Mouse (Mus musculus) ES-E14 (cell line): ENCODE measurements at regions not wholly inside any gene's neighbourhood (a gene's known extent, or its start where the extent isn't known, plus 50 kb on each side); places are given as distances from the start of the nearest gene placed in this dataset.

ENCODE experiments used
- DNase-seq: peaks from one replicate; pipeline ENCODE4 v3.0.0-alpha.2; 2013; ENCODE audit warnings: low read depth, low spot score
- H3K27ac ChIP-seq: 2 replicates; pipeline ENCODE4 v1.5.1; 2012; ENCODE audit warnings: low read depth, mild to moderate bottlenecking, low read length, moderate library complexity, mixed read lengths; ENCODE audit not compliant: poor library complexity, insufficient read depth, severe bottlenecking
- H3K36me3 ChIP-seq: 2 replicates; pipeline ENCODE4 v1.6.1; 2012; ENCODE audit warnings: mild to moderate bottlenecking, low read length, moderate library complexity, mixed read lengths; ENCODE audit not compliant: control insufficient read depth, poor library complexity, insufficient read depth, severe bottlenecking
- H3K4me1 ChIP-seq, 2 experiments: fragments of 150-350 bp in 1 of 2; sonication (generic) in 1 of 2; 2 replicates each; pipeline ENCODE4 v1.6.1; 2012; ENCODE audit warnings: low read length in 2 of 2, mild to moderate bottlenecking in 1 of 2, mixed read lengths in 1 of 2; ENCODE audit not compliant: control insufficient read depth in 2 of 2, insufficient read depth in 2 of 2, poor library complexity in 1 of 2
- H3K4me3 ChIP-seq, 2 experiments: fragments of 150-350 bp in 1 of 2; sonication (generic) in 1 of 2; 2 replicates each; pipeline ENCODE4 v1.5.1; 2012; ENCODE audit warnings: low read length in 2 of 2, low read depth in 1 of 2, mild to moderate bottlenecking in 1 of 2, mixed read lengths in 1 of 2; ENCODE audit not compliant: insufficient read depth in 1 of 2, poor library complexity in 1 of 2, severe bottlenecking in 1 of 2
- H3K9ac ChIP-seq: 2 replicates; pipeline ENCODE4 v1.6.1; 2012; ENCODE audit warnings: low read depth, mild to moderate bottlenecking, low read length, mixed read lengths; ENCODE audit not compliant: poor library complexity, insufficient read depth, severe bottlenecking
- H3K9me3 ChIP-seq: fragments of 150-350 bp; sonication (generic); 2 replicates; pipeline ENCODE4 v1.6.1; 2012; ENCODE audit warnings: low read depth, mild to moderate bottlenecking, low read length; ENCODE audit not compliant: control insufficient read depth, insufficient read depth
- CHD2 ChIP-seq: IDR thresholded peaks from 2 replicates; pipeline ENCODE4 v1.6.1; 2014; ENCODE audit warnings: mild to moderate bottlenecking, low read depth, low read length, inconsistent platforms
- HCFC1 ChIP-seq: IDR thresholded peaks from 2 replicates; pipeline ENCODE4 v1.6.1; 2012; ENCODE audit warnings: low read length, inconsistent platforms, borderline replicate concordance; ENCODE audit not compliant: insufficient read depth
- MAFK ChIP-seq: IDR thresholded peaks from 2 replicates; pipeline ENCODE4 v1.6.1; 2014; ENCODE audit warnings: mild to moderate bottlenecking, low read depth, low read length, inconsistent platforms; ENCODE audit not compliant: insufficient read depth
- ZC3H11A ChIP-seq: IDR thresholded peaks from 2 replicates; pipeline ENCODE4 v1.6.1; 2012; ENCODE audit warnings: low read depth, mild to moderate bottlenecking, inconsistent platforms, low read length, borderline replicate concordance
- ZNF384 ChIP-seq: IDR thresholded peaks from 2 replicates; pipeline ENCODE4 v1.6.1; 2012; ENCODE audit warnings: low read depth, low read length, inconsistent platforms
- in situ Hi-C, 2 experiments: fragments of 600-800 bp; cut with MboI; formaldehyde crosslinking; loops; one replicate each; pipeline ENCODE4 v1.15.1; 2025; ENCODE audit warnings: low sequenced_read_pairs in 2 of 2, inconsistent platforms in 1 of 2; ENCODE audit not compliant: unreplicated experiment in 2 of 2

DNA sequence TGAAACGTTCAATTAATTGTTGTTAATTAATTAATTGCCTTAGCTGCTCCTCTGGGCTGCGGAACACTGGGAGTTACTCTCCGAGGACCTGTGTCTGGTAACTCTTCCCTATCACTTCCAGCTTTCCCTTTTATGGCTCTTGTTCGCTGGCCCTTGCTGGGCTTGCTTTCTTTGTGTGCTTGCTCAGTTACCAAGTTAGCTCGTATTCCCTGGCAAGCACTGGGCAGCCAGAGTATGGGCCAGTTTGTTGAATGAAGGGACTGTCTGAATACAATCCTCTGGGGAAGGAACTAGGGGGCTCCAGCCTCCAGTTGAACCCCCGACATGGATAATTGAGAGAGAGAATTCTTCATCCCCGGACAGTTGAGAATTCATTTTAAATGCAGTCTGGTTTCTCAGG, 116.4 kb downstream of the Trim29 start:
- no peak for TF ChIP-seq HCFC1
- no peak for TF ChIP-seq MAFK
- no peak for TF ChIP-seq ZC3H11A
- TF ChIP-seq CHD2: no peak
- no peak for TF ChIP-seq ZNF384
- no peak overlapping the region for H3K4me3 ChIP-seq
- DNase-seq: no peak
- no peak overlapping the region for H3K9ac ChIP-seq
- in situ Hi-C loops: no loop called here
- no peaks in the 10 kb centered on the region for H3K4me1 ChIP-seq
- H3K9me3 ChIP-seq: no peaks in the 10 kb centered on the region
- no peak overlapping the region for H3K27ac ChIP-seq
- no peaks in the 10 kb centered on the region for H3K36me3 ChIP-seq

DNA sequence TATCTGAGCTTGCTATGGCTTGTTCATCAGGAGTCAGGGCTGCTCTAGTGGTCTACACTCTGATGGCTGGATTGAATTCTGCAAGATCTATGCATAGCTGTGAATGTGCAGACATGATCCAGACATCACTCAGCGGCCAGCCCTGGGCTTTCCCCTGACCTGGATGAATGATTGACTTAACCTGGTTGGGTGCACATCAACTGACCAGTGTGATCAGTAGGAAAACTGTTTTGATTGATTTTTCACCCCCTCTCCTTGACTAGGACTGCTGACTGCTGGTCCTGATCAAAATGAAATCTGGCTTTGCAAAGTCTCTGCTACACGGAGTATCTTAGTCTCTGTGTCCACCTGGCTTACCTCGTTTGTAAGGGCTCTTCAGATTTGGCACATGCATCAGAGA, 123.3 kb downstream of the Trim29 start:
- no peak for DNase-seq
- Histone ChIP-seq H3K36me3 (no peaks in the 10 kb centered on the region), H3K27ac (no peak overlapping the region), H3K4me1 (no peaks in the 10 kb centered on the region), H3K4me3 (no peak overlapping the region), H3K9ac (no peak overlapping the region), H3K9me3 (no peaks in the 10 kb centered on the region)
- in situ Hi-C loops: no loop called here
- TF ChIP-seq ZC3H11A (no peak), CHD2 (no peak), MAFK (no peak), ZNF384 (no peak), HCFC1 (no peak)

DNA sequence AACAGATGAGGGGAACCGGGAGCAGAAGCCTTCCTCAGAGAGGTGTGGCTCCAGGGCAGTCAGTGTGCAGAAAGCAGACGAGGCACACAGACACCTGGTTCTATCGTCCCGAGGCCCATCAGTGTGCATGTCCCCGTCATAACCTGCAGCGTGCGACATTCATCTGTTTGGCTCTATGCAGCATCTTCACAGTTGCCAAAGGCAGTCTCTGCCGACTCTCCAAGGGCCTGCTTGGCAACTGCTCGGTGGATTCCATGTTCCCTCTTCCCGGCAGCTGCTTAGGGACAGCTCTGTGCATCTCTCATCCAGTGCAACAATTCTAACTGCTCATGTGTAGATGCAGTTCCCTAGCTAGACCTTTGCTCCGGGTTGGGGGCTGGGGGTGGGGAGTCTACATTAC, 127.8 kb downstream of the Trim29 start:
- in situ Hi-C loops: no loop called here
- Histone ChIP-seq H3K27ac (no peak overlapping the region), H3K36me3 (no peaks in the 10 kb centered on the region), H3K4me3 (no peak overlapping the region), H3K9me3 (no peaks in the 10 kb centered on the region), H3K9ac (no peak overlapping the region), H3K4me1 (peaks cover 0 to 4% of the 10 kb centered on the region in 2 experiments; a peak in 1 of 4 replicates)
- no peak for DNase-seq
- TF ChIP-seq ZNF384 (no peak), CHD2 (no peak), ZC3H11A (no peak), HCFC1 (no peak), MAFK (no peak)

DNA sequence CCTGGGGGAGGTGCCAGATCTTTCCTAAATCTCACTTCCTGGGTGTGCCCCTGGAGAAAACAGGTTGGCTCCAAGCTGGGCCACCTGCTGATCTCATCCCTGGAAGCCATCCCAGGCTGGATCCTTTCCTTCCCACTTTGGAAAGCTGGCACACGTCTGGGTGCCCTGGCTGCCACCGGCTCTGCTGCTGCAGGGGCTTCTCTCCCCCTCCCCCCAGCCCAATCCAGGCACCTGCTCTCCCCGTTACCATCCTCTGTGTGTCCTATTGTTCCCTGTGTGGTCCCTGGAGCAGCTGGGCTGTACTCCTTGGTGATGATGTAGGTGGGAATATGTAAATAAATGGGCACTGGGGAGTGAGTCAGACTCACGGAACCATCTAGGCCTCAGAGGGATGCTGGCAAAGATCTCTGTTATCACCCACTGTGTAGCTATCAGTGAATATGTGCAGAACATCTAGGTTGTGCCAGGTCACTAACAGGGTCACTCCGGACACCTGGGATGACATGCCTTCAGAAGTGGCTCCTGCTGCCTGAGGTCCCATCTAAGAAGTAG, 130.4 kb downstream of the Trim29 start:
- no peaks in the 10 kb centered on the region for H3K36me3 ChIP-seq
- no peak overlapping the region for H3K27ac ChIP-seq
- in situ Hi-C loops: no loop called here
- no peak overlapping the region for H3K9ac ChIP-seq
- peaks cover 0 to 4% of the 10 kb centered on the region in 2 experiments; a peak in 1 of 4 replicates for H3K4me1 ChIP-seq
- TF ChIP-seq ZNF384 (no peak), CHD2 (no peak)
- H3K9me3 ChIP-seq: no peaks in the 10 kb centered on the region
- no peak overlapping the region for H3K4me3 ChIP-seq
- DNase-seq: no peak

DNA sequence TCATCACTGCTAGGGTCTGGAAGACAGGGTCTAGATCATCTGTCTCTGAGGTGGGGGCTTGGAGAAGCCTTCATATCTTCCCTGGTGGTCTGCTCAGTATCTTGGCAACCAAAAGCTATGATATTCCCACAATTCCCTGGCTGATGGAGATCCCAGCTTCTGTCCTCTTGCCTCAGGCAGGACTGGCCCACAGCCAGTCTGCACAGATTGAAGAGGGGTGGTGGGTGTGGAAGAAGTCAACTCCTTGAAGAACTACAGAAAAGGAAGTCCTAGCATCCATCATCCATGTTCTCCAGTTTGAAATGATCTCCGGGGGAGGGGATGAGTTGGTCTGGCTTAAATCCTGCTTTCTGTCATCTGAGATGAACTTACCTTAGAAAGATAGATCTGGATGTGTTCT, 134.8 kb downstream of the Trim29 start:
- Histone ChIP-seq H3K4me1 (peaks cover 0 to 6% of the 10 kb centered on the region in 2 experiments; a peak in 1 of 4 replicates), H3K36me3 (no peaks in the 10 kb centered on the region), H3K9ac (no peak overlapping the region), H3K27ac (no peak overlapping the region), H3K4me3 (no peak overlapping the region), H3K9me3 (no peaks in the 10 kb centered on the region)
- no peak for TF ChIP-seq CHD2
- TF ChIP-seq ZC3H11A: no peak
- no peak for TF ChIP-seq HCFC1
- no peak for TF ChIP-seq ZNF384
- TF ChIP-seq MAFK: no peak
- in situ Hi-C loops: no loop called here
- DNase-seq: no peak
